ENCODE assay signal across 8 mouse cellular contexts in the genomic region with DNA sequence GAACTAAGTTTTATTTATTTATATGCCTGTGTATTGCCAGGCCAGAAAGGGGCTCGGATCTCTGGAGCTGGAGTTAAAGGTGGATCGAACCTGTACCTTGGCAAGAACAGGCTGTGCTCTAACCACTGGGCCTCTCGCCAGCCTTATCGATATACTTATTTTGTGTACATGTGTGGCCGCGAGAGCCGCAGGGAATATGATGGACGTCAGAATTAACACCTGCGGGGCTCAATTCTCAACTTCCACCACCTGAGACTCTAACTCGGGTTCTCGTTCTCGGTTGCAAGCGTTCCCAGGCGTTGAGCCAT. TPM values are rescaled to one million over a fixed set of nuclear protein-coding genes. Genes with fewer than 3 reads are reported as not detected.
A peak's percentile ranks its signal among the peaks of the same experiment; 100 is the strongest.
DNase-seq lines count a peak whose midpoint lies in the region; ATAC-seq and TF ChIP-seq lines count a peak whose summit lies in the region.

No protein-coding gene starts in this region.

- H3K27ac ChIP-seq in heart, embryonic 14.5 days (replicated peaks in 1 of 2; ENCODE audit: control insufficient read depth in 1 of 2, insufficient read depth in 1 of 2, low read depth in 2 of 2, low read length in 2 of 2): peak overlapping the region; percentile 79 to 96
- peak overlapping the region; percentile 19 for H3K27ac ChIP-seq in ES-Bruce4 (ENCODE audit: insufficient read depth, low read length)
- H3K27ac ChIP-seq in forebrain, embryonic 14.5 days (ENCODE audit: low read depth, low read length): peak overlapping the region; percentile 89
- peak overlapping the region; percentile 93 for H3K27ac ChIP-seq in liver, embryonic 16.5 days (ENCODE audit: low read length)

- TF ChIP-seq POLR2A in ES-Bruce4 (IDR thresholded peaks at IDR 0.05; ENCODE audit: insufficient read depth, low read length): no peak

- no peak for TF ChIP-seq CTCF in ES-Bruce4 (IDR thresholded peaks at IDR 0.05; ENCODE audit: low read depth, low read length)

- intact Hi-C loops in heart, postnatal 25 days (cut with DNase I): loop anchor here (2.0 kb wide), 2 partner anchors 33 to 41 kb away; no protein-coding TSS in a partner anchor

- WGBS in heart, embryonic 14.5 days: 2% methylated on average over 14 of the region's 14 CpGs
- 3% methylated on average over 14 of the region's 14 CpGs for WGBS in forebrain, embryonic 14.5 days
- 2% methylated on average over 14 of the region's 14 CpGs for WGBS in liver, embryonic 16.5 days (ENCODE audit: insufficient replicate concordance)

- no peaks in the 10 kb centered on the region for H3K27me3 ChIP-seq in heart, embryonic 14.5 days (ENCODE audit: control insufficient read depth, insufficient read depth, low read length)
- H3K27me3 ChIP-seq in ES-Bruce4 (ENCODE audit: control insufficient read depth, insufficient read depth, low read length, poor library complexity, severe bottlenecking): no peaks in the 10 kb centered on the region
- H3K27me3 ChIP-seq in forebrain, embryonic 14.5 days (replicated peaks; ENCODE audit: control insufficient read depth, insufficient read depth, low read length): no peaks in the 10 kb centered on the region
- H3K27me3 ChIP-seq in liver, embryonic 16.5 days (ENCODE audit: control insufficient read depth, insufficient read depth, low read depth, low read length): no peaks in the 10 kb centered on the region

- peak overlapping the region; percentile 88 for H3K4me2 ChIP-seq in heart, embryonic 14.5 days (ENCODE audit: low read length)
- peak overlapping the region; percentile 66 for H3K4me2 ChIP-seq in forebrain, embryonic 14.5 days (ENCODE audit: low read length)
- peak overlapping the region; percentile 86 for H3K4me2 ChIP-seq in liver, embryonic 16.5 days (ENCODE audit: low read depth, low read length)

- peaks cover 7% of the 10 kb centered on the region; the same call in 1 of the 2 replicates for H3K36me3 ChIP-seq in heart, embryonic 14.5 days (ENCODE audit: control insufficient read depth, insufficient read depth, low read length)
- H3K36me3 ChIP-seq in ES-Bruce4 (ENCODE audit: control insufficient read depth, insufficient read depth, low read length, poor library complexity, severe bottlenecking): no peaks in the 10 kb centered on the region
- no peaks in the 10 kb centered on the region for H3K36me3 ChIP-seq in forebrain, embryonic 14.5 days (ENCODE audit: control insufficient read depth, insufficient read depth, low read length)
- H3K36me3 ChIP-seq in liver, embryonic 16.5 days (ENCODE audit: control insufficient read depth, insufficient read depth): no peaks in the 10 kb centered on the region

- no peak for ATAC-seq in heart, embryonic 14.5 days (ENCODE audit: insufficient number of reproducible peaks, insufficient read depth, low FRiP score, low read depth)
- ATAC-seq in forebrain, embryonic 14.5 days: peak; percentile 16; the same call in 1 of the 2 replicates
- ATAC-seq in liver, embryonic 16.5 days (ENCODE audit: low read depth): no peak

- no peak for DNase-seq in heart, postnatal 25 days (ENCODE audit: low spot score)
- no peak for DNase-seq in forebrain, embryonic 14.5 days (ENCODE audit: low spot score)
- no peak for DNase-seq in gastrocnemius, postnatal 10 days
- no peak for DNase-seq in layer of hippocampus, adult 9-10 months (ENCODE audit: low spot score)
- DNase-seq in urinary bladder, postnatal 14 days (ENCODE audit: low spot score): no peak

- 0 out of 2 replicates have a peak, but pooled peaks cover 3% of the 10 kb centered on the region for H3K9me3 ChIP-seq in heart, embryonic 14.5 days (ENCODE audit: control insufficient read depth, low read length)
- no peaks in the 10 kb centered on the region for H3K9me3 ChIP-seq in ES-Bruce4 (replicated peaks; ENCODE audit: control insufficient read depth, insufficient read depth, low read length, poor library complexity, severe bottlenecking)
- no peaks in the 10 kb centered on the region for H3K9me3 ChIP-seq in forebrain, embryonic 14.5 days (replicated peaks; ENCODE audit: control insufficient read depth, low read length)
- no peaks in the 10 kb centered on the region for H3K9me3 ChIP-seq in liver, embryonic 16.5 days (replicated peaks; ENCODE audit: control insufficient read depth, low read length)

- no peak for TF ChIP-seq EP300 in ES-Bruce4 (IDR thresholded peaks at IDR 0.05; ENCODE audit: insufficient read depth, low read depth, low read length)

- peaks cover 22 to 27% of the 10 kb centered on the region in 2 experiments for H3K4me1 ChIP-seq in heart, embryonic 14.5 days (ENCODE audit: control insufficient read depth in 2 of 2, insufficient read depth in 2 of 2, low read length in 2 of 2)
- H3K4me1 ChIP-seq in ES-Bruce4 (ENCODE audit: control insufficient read depth, insufficient read depth, low read length): no peaks in the 10 kb centered on the region
- peaks cover 14% of the 10 kb centered on the region for H3K4me1 ChIP-seq in forebrain, embryonic 14.5 days (ENCODE audit: control insufficient read depth, insufficient read depth, low read length)
- H3K4me1 ChIP-seq in liver, embryonic 16.5 days (ENCODE audit: control insufficient read depth, low read depth, low read length): peaks cover 42% of the 10 kb centered on the region

- peak overlapping the region; percentile 32 to 52 for H3K4me3 ChIP-seq in heart, embryonic 14.5 days (ENCODE audit: control insufficient read depth in 1 of 2, insufficient read depth in 1 of 2, low read depth in 1 of 2, low read length in 2 of 2)
- H3K4me3 ChIP-seq in ES-Bruce4 (ENCODE audit: low read depth, low read length): peak overlapping the region; percentile 67
- peak overlapping the region; percentile 44 for H3K4me3 ChIP-seq in forebrain, embryonic 14.5 days (ENCODE audit: low read depth, low read length)
- H3K4me3 ChIP-seq in liver, embryonic 16.5 days (ENCODE audit: low read depth, low read length): peak overlapping the region; percentile 78

- H3K9ac ChIP-seq in heart, embryonic 14.5 days (ENCODE audit: low read length): peak overlapping the region; percentile 73
- H3K9ac ChIP-seq in ES-Bruce4 (ENCODE audit: low read depth, poor library complexity, severe bottlenecking): peak overlapping the region; percentile 34
- peak overlapping the region; percentile 60 for H3K9ac ChIP-seq in forebrain, embryonic 14.5 days (ENCODE audit: low read length)
- peak overlapping the region; percentile 46 for H3K9ac ChIP-seq in liver, embryonic 16.5 days (ENCODE audit: low read depth, low read length)

RNA-seq across cellular contexts. Expression of gene BC025920, which starts 0.5 kb away (rescaled TPM):
- polyA plus RNA-seq in heart, embryonic 14.5 days (2014; fragmentation: Nextera tagmentation; extraction: Ambion mirVana): 0.35 and 0.84 TPM in 2 replicates
- total RNA-seq in heart, postnatal 25 days (2021): 1 to 10 TPM; 1.9 to 2.8 TPM
- polyA plus RNA-seq in ES-Bruce4 (2011; ENCODE audit: insufficient read depth, insufficient read length, low read depth, missing spikeins): 3.2 and 3.9 TPM in 2 replicates
- 0.81 and 1.0 TPM in 2 replicates for polyA plus RNA-seq in forebrain, embryonic 14.5 days (2014; fragmentation: Nextera tagmentation; extraction: Ambion mirVana)
- 0.35 and 0.36 TPM in 2 replicates for polyA plus RNA-seq in liver, embryonic 16.5 days (2015; fragmentation: Nextera tagmentation; extraction: Ambion mirVana)
- total RNA-seq in gastrocnemius, postnatal 10 days (2021): 1 to 10 TPM; 1.6 to 1.8 TPM

RNA-seq across cellular contexts. Expression of gene Tle6, which starts 4.7 kb away (rescaled TPM):
- 30.7 and 35.3 TPM in 2 replicates for polyA plus RNA-seq in heart, embryonic 14.5 days (2014; fragmentation: Nextera tagmentation; extraction: Ambion mirVana)
- 1 to 10 TPM; 6.7 to 7.4 TPM for total RNA-seq in heart, postnatal 25 days (2021)
- 15.0 and 18.5 TPM in 2 replicates for polyA plus RNA-seq in ES-Bruce4 (2011; ENCODE audit: insufficient read depth, insufficient read length, low read depth, missing spikeins)
- 2.4 and 2.5 TPM in 2 replicates for polyA plus RNA-seq in forebrain, embryonic 14.5 days (2014; fragmentation: Nextera tagmentation; extraction: Ambion mirVana)
- polyA plus RNA-seq in liver, embryonic 16.5 days (2015; fragmentation: Nextera tagmentation; extraction: Ambion mirVana): 3.5 and 4.5 TPM in 2 replicates
- 1 to 10 TPM; 2.2 to 3.1 TPM for total RNA-seq in gastrocnemius, postnatal 10 days (2021)

RNA-seq across cellular contexts. Expression of gene Sirt6, which starts 22.0 kb away (rescaled TPM):
- polyA plus RNA-seq in heart, embryonic 14.5 days (2014; fragmentation: Nextera tagmentation; extraction: Ambion mirVana): 22.5 and 23.9 TPM in 2 replicates
- total RNA-seq in heart, postnatal 25 days (2021): 1 to 10 TPM; 8.0 to 8.5 TPM
- polyA plus RNA-seq in ES-Bruce4 (2011; ENCODE audit: insufficient read depth, insufficient read length, low read depth, missing spikeins): 15.0 and 16.6 TPM in 2 replicates
- polyA plus RNA-seq in forebrain, embryonic 14.5 days (2014; fragmentation: Nextera tagmentation; extraction: Ambion mirVana): 46.0 and 47.4 TPM in 2 replicates
- 6.9 and 8.1 TPM in 2 replicates for polyA plus RNA-seq in liver, embryonic 16.5 days (2015; fragmentation: Nextera tagmentation; extraction: Ambion mirVana)
- 1 to 10 TPM; 7.3 to 9.7 TPM for total RNA-seq in gastrocnemius, postnatal 10 days (2021)

RNA-seq across cellular contexts. Expression of gene Ankrd24, which starts 22.7 kb away (rescaled TPM):
- polyA plus RNA-seq in heart, embryonic 14.5 days (2014; fragmentation: Nextera tagmentation; extraction: Ambion mirVana): 8.1 and 9.0 TPM in 2 replicates
- 10 to 100 TPM in 1 of 2 experiments, 1 to 10 TPM in 1; 9.4 to 10.1 TPM for total RNA-seq in heart, postnatal 25 days (2021)
- polyA plus RNA-seq in ES-Bruce4 (2011; ENCODE audit: insufficient read depth, insufficient read length, low read depth, missing spikeins): 14.2 and 16.1 TPM in 2 replicates
- polyA plus RNA-seq in forebrain, embryonic 14.5 days (2014; fragmentation: Nextera tagmentation; extraction: Ambion mirVana): 5.2 and 6.3 TPM in 2 replicates
- polyA plus RNA-seq in liver, embryonic 16.5 days (2015; fragmentation: Nextera tagmentation; extraction: Ambion mirVana): 2.1 and 2.4 TPM in 2 replicates
- total RNA-seq in gastrocnemius, postnatal 10 days (2021): 10 to 100 TPM; 13.0 to 18.4 TPM

RNA-seq across cellular contexts. Expression of gene Tle2, which starts 31.3 kb away (rescaled TPM):
- 21.6 and 21.8 TPM in 2 replicates for polyA plus RNA-seq in heart, embryonic 14.5 days (2014; fragmentation: Nextera tagmentation; extraction: Ambion mirVana)
- total RNA-seq in heart, postnatal 25 days (2021): 1 to 10 TPM; 8.4 to 9.7 TPM
- 3.1 and 3.8 TPM in 2 replicates for polyA plus RNA-seq in ES-Bruce4 (2011; ENCODE audit: insufficient read depth, insufficient read length, low read depth, missing spikeins)
- 12.0 and 17.2 TPM in 2 replicates for polyA plus RNA-seq in forebrain, embryonic 14.5 days (2014; fragmentation: Nextera tagmentation; extraction: Ambion mirVana)
- polyA plus RNA-seq in liver, embryonic 16.5 days (2015; fragmentation: Nextera tagmentation; extraction: Ambion mirVana): 1.8 and 2.7 TPM in 2 replicates
- 1 to 10 TPM; 4.4 to 9.4 TPM for total RNA-seq in gastrocnemius, postnatal 10 days (2021)

Comparison
In these comparisons a context has a peak if more than half of its experiments do, and no peak if none do; other contexts are left out.
1. H3K27ac ChIP-seq: peak in every context shown above with its lines; median percentile 93 in liver, embryonic 16.5 days; 89 in forebrain, embryonic 14.5 days; 88 in heart, embryonic 14.5 days; 19 in ES-Bruce4.